In the genomic region with DNA sequence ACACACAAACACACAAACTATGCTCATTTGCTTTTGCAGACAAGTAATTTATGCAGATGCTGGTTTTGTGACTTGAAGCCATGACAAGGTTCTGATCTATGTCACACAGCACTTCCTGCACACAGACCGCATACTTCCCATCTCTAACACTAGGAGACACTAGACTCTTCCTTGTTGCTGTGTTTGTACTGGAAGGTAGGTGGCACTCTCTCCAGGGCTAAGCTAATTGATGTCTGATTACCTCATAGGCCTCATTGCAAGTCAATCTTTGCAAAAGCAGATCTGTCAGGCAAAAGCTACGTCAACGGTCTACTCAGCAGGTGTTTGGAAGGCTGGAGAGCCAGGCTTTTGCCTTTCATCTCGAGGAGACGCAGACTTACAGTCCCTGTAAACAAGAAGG, we compare ENCODE assay signal across 12 mouse cellular contexts.
DNase-seq lines count a peak whose midpoint lies in the region; ATAC-seq and TF ChIP-seq lines count a peak whose summit lies in the region.
"Had no signal": no experiment of that assay in that cellular context is flagged by ENCODE, and none has a peak within 500 bp of the region (broad histone marks: within the 10 kb centered on the region; RNA-seq: fewer than 3 reads in every experiment).

No protein-coding gene starts in this region.

- H3K9ac ChIP-seq in kidney, embryonic 16.5 days (replicated peaks; ENCODE audit: low read length): no peak overlapping the region
- no peak overlapping the region for H3K9ac ChIP-seq in midbrain, postnatal 0 days (replicated peaks; ENCODE audit: low read length, poor library complexity, severe bottlenecking)
- no peak overlapping the region for H3K9ac ChIP-seq in midbrain, embryonic 15.5 days
- H3K9ac ChIP-seq in stomach, postnatal 0 days (ENCODE audit: low read length): no peak overlapping the region
- no peak overlapping the region for H3K9ac ChIP-seq in forebrain, embryonic 14.5 days (ENCODE audit: low read length)

- no peak for ATAC-seq in kidney, embryonic 16.5 days (ENCODE audit: low FRiP score, low TSS enrichment)
- no peak for ATAC-seq in midbrain, postnatal 0 days (ENCODE audit: low FRiP score)
- no peak for ATAC-seq in midbrain, embryonic 15.5 days (replicated peaks)
- peak; percentile 24; the same call in 1 of the 2 replicates for ATAC-seq in stomach, postnatal 0 days (ENCODE audit: low FRiP score, low TSS enrichment)
- ATAC-seq in forebrain, embryonic 14.5 days: no peak
- ATAC-seq: intestine, embryonic 16.5 days had no signal

- H3K27me3 ChIP-seq in kidney, embryonic 16.5 days (ENCODE audit: insufficient read depth, low read length): no peaks in the 10 kb centered on the region
- no peaks in the 10 kb centered on the region for H3K27me3 ChIP-seq in midbrain, postnatal 0 days (ENCODE audit: insufficient read depth, low read length)
- H3K27me3 ChIP-seq in midbrain, embryonic 15.5 days (replicated peaks): no peaks in the 10 kb centered on the region
- no peaks in the 10 kb centered on the region for H3K27me3 ChIP-seq in stomach, postnatal 0 days (ENCODE audit: control insufficient read depth, insufficient read depth, low read length)
- H3K27me3 ChIP-seq in forebrain, embryonic 14.5 days (replicated peaks; ENCODE audit: control insufficient read depth, insufficient read depth, low read length): no peaks in the 10 kb centered on the region

- DNase-seq in adrenal gland, adult 2 months: peak; percentile 2
- DNase-seq in adrenal gland, postnatal 10 days: no peak
- DNase-seq in kidney, adult 8-10 months: peak; percentile 3 to 6
- DNase-seq in midbrain, postnatal 0 days (ENCODE audit: low spot score): no peak
- no peak for DNase-seq in stomach, postnatal 0 days (ENCODE audit: low spot score)
- no peak for DNase-seq in forebrain, embryonic 14.5 days (ENCODE audit: low spot score)
- DNase-seq: cerebellum, postnatal 25 days; heart, adult 11 months; thymus, adult 18-20 months had no signal

- H3K27ac ChIP-seq in kidney, embryonic 16.5 days (ENCODE audit: low read length): no peak overlapping the region
- no peak overlapping the region for H3K27ac ChIP-seq in midbrain, postnatal 0 days (ENCODE audit: low read depth, low read length)
- H3K27ac ChIP-seq in midbrain, embryonic 15.5 days: no peak overlapping the region
- no peak overlapping the region for H3K27ac ChIP-seq in stomach, postnatal 0 days (replicated peaks)
- no peak overlapping the region for H3K27ac ChIP-seq in forebrain, embryonic 14.5 days (ENCODE audit: low read depth, low read length)

- H3K9me3 ChIP-seq in kidney, embryonic 16.5 days (ENCODE audit: low read length): no peaks in the 10 kb centered on the region
- no peaks in the 10 kb centered on the region for H3K9me3 ChIP-seq in midbrain, postnatal 0 days (ENCODE audit: low read length)
- no peaks in the 10 kb centered on the region for H3K9me3 ChIP-seq in midbrain, embryonic 15.5 days
- H3K9me3 ChIP-seq in stomach, postnatal 0 days (ENCODE audit: control insufficient read depth, low read length): no peaks in the 10 kb centered on the region
- H3K9me3 ChIP-seq in forebrain, embryonic 14.5 days (replicated peaks; ENCODE audit: control insufficient read depth, low read length): no peaks in the 10 kb centered on the region

- H3K4me1 ChIP-seq in kidney, embryonic 16.5 days (ENCODE audit: insufficient read depth, low read length): no peaks in the 10 kb centered on the region
- no peaks in the 10 kb centered on the region for H3K4me1 ChIP-seq in midbrain, postnatal 0 days (ENCODE audit: insufficient read depth, low read length)
- H3K4me1 ChIP-seq in midbrain, embryonic 15.5 days: no peaks in the 10 kb centered on the region
- H3K4me1 ChIP-seq in stomach, postnatal 0 days (replicated peaks; ENCODE audit: control insufficient read depth, insufficient read depth): no peaks in the 10 kb centered on the region
- H3K4me1 ChIP-seq in forebrain, embryonic 14.5 days (ENCODE audit: control insufficient read depth, insufficient read depth, low read length): no peaks in the 10 kb centered on the region

- H3K4me3 ChIP-seq in kidney, embryonic 16.5 days (ENCODE audit: low read length): no peak overlapping the region
- H3K4me3 ChIP-seq in midbrain, postnatal 0 days (ENCODE audit: low read depth, low read length): no peak overlapping the region
- no peak overlapping the region for H3K4me3 ChIP-seq in midbrain, embryonic 15.5 days
- H3K4me3 ChIP-seq in stomach, postnatal 0 days (ENCODE audit: low read depth, low read length): no peak overlapping the region
- no peak overlapping the region for H3K4me3 ChIP-seq in forebrain, embryonic 14.5 days (ENCODE audit: low read depth, low read length)

- no peaks in the 10 kb centered on the region for H3K36me3 ChIP-seq in kidney, embryonic 16.5 days (ENCODE audit: insufficient read depth, low read length)
- H3K36me3 ChIP-seq in midbrain, postnatal 0 days (ENCODE audit: insufficient read depth, low read length): no peaks in the 10 kb centered on the region
- no peaks in the 10 kb centered on the region for H3K36me3 ChIP-seq in midbrain, embryonic 15.5 days (replicated peaks)
- H3K36me3 ChIP-seq in stomach, postnatal 0 days (ENCODE audit: control insufficient read depth, insufficient read depth, low read length): no peaks in the 10 kb centered on the region
- H3K36me3 ChIP-seq in forebrain, embryonic 14.5 days (ENCODE audit: control insufficient read depth, insufficient read depth, low read length): no peaks in the 10 kb centered on the region

- TF ChIP-seq EP300 in stomach, postnatal 0 days (optimal IDR thresholded peaks at IDR 0.05): no peak

- no peak overlapping the region for H3K4me2 ChIP-seq in kidney, embryonic 16.5 days (replicated peaks; ENCODE audit: low read depth, low read length)
- H3K4me2 ChIP-seq in midbrain, postnatal 0 days (ENCODE audit: low read depth, low read length, poor library complexity, severe bottlenecking): no peak overlapping the region
- no peak overlapping the region for H3K4me2 ChIP-seq in midbrain, embryonic 15.5 days
- H3K4me2 ChIP-seq in stomach, postnatal 0 days (replicated peaks; ENCODE audit: low read depth): no peak overlapping the region
- H3K4me2 ChIP-seq in forebrain, embryonic 14.5 days (ENCODE audit: low read length): no peak overlapping the region

- TF ChIP-seq CTCF in midbrain, postnatal 0 days (IDR thresholded peaks at IDR 0.05): peak; percentile 62
- TF ChIP-seq CTCF in stomach, postnatal 0 days (IDR thresholded peaks at IDR 0.05; ENCODE audit: low read depth): peak; percentile 72

- 54% methylated on average over 5 of the region's 5 CpGs for WGBS in kidney, embryonic 16.5 days
- 68% methylated on average over 5 of the region's 5 CpGs for WGBS in midbrain, postnatal 0 days
- 77% methylated on average over 5 of the region's 5 CpGs for WGBS in midbrain, embryonic 15.5 days
- 46% methylated on average over 5 of the region's 5 CpGs for WGBS in stomach, postnatal 0 days
- WGBS in forebrain, embryonic 14.5 days: 61% methylated on average over 5 of the region's 5 CpGs

Comparison
In these comparisons a context has a peak if more than half of its experiments do, and no peak if none do; other contexts are left out.
1. DNase-seq: peak in adrenal gland, adult 2 months (single experiment) and kidney, adult 8-10 months (2 of 2); none in adrenal gland, postnatal 10 days (single experiment), midbrain, postnatal 0 days (single experiment), stomach, postnatal 0 days (single experiment) and forebrain, embryonic 14.5 days (single experiment).